Mouse (Mus musculus) hindbrain, embryonic 10.5 days (tissue): ENCODE results near the gene Map7. TPM values are rescaled to one million over a fixed set of nuclear protein-coding genes. Genes with fewer than 3 reads are reported as not detected.

ENCODE experiments used
- DNase-seq: peaks from one replicate; pipeline ENCODE4 v3.0.0-alpha.2; 2017; ENCODE audit warnings: low spot score
- H3K27ac ChIP-seq: fragments of 300-500 bp; sonication (generic); 2 replicates; pipeline ENCODE4 v1.5.1; 2016; ENCODE audit warnings: mild to moderate bottlenecking, moderate library complexity
- H3K27me3 ChIP-seq: fragments of 300-500 bp; sonication (generic); 2 replicates; pipeline ENCODE4 v1.6.1; 2016; ENCODE audit warnings: mild to moderate bottlenecking; ENCODE audit not compliant: poor library complexity, insufficient read depth, severe bottlenecking
- H3K36me3 ChIP-seq: fragments of 300-500 bp; sonication (generic); 2 replicates; pipeline ENCODE4 v1.6.1; 2016; ENCODE audit warnings: mild to moderate bottlenecking, moderate library complexity
- H3K4me1 ChIP-seq: fragments of 300-500 bp; sonication (generic); replicated peaks from 2 replicates; pipeline ENCODE4 v1.6.1; 2016; ENCODE audit warnings: mild to moderate bottlenecking
- H3K4me3 ChIP-seq: fragments of 300-500 bp; sonication (generic); 2 replicates; pipeline ENCODE4 v1.5.1; 2016; ENCODE audit warnings: mild to moderate bottlenecking, moderate library complexity
- H3K9me3 ChIP-seq: fragments of 300-500 bp; sonication (generic); 2 replicates; pipeline ENCODE4 v1.6.1; 2016; ENCODE audit warnings: mild to moderate bottlenecking, moderate library complexity
- WGBS: fragments of 180-500 bp; shearing (Covaris S2); methylation state at CpG from one replicate; pipeline ENCODE4 v1.1.7; 2016; 5-methylcytosine and 5-hydroxymethylcytosine counted together
- polyA plus RNA-seq: library from polyadenylated mRNA; unstranded; fragments of >200 nt; fragmentation: Nextera tagmentation; extraction: Ambion mirVana; gene quantifications from 2 replicates; pipeline ENCODE4 v1.2.1, GENCODE M21; 2016

Gene Map7
- polyA plus RNA-seq, 1 experiment from 2014 or later: 8.9 TPM

DNA sequence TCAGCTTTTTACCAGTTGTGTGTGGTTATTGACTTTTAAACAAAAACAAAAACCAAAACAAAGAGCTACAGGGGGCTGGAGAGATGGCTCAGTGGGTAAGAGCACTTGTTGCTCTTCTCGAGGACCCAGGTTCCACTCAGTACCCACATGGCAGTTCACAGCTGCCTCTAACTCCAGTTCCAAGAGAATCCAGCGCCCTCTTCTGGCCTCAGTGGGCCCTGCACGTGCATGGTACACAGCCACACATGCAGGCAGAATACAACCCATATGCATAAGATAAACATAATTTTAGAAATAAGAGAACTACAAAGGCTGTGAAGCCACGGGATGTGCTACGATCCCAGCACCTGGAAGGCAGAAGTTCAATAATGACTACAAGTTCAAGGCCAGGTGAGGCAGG is 147.7 kb downstream of the Map7 start:
- Histone ChIP-seq H3K27ac (no peak overlapping the region), H3K36me3 (no peaks in the 10 kb centered on the region), H3K4me1 (0 out of 2 replicates have a peak, but pooled peaks cover 1% of the 10 kb centered on the region), H3K27me3 (no peaks in the 10 kb centered on the region), H3K9me3 (no peaks in the 10 kb centered on the region), H3K4me3 (no peak overlapping the region)
- WGBS: 72% methylated on average over 5 of the region's 5 CpGs
- no peak for DNase-seq

DNA sequence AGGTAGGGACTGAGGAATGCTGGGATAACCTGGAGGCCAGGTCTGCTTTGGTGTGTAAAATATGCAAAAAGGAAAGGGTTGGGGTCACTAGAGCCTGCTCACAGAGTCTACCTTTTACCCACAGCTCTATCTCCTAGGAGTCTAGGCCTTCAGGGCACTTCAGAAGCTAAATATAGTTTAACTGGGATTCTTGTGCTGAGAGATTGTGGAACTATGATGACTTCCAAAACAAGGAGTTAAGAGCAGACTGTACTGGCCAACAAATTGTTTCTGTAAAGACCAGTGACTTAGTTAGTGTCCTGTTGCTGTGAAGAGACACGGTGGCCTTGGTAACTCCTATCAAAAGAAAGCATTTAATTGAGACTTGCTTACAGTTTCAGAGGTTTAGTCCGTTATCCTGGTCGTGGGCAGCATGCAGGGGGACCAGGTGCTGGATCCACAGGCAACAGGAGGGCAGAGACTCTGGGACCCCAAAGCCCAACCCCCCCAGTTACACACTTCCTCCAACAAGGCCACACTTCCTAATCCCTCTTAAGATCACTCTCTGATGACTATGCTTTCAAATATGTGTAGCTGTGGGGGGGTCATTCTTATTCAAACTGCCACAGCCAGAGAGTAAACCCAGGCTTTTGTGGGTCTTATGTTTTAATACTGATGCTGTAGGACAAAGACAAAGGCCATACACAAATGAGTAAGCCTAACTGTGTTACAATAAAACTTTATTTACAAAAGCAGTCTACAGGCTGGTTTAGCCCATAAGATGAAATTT is 150.1 kb downstream of the Map7 start:
- H3K9me3 ChIP-seq: no peaks in the 10 kb centered on the region
- no peaks in the 10 kb centered on the region for H3K4me1 ChIP-seq
- 52% methylated on average over 3 of the region's 3 CpGs for WGBS
- H3K27ac ChIP-seq: no peak overlapping the region
- H3K4me3 ChIP-seq: no peak overlapping the region
- H3K36me3 ChIP-seq: no peaks in the 10 kb centered on the region
- DNase-seq: no peak
- no peaks in the 10 kb centered on the region for H3K27me3 ChIP-seq

DNA sequence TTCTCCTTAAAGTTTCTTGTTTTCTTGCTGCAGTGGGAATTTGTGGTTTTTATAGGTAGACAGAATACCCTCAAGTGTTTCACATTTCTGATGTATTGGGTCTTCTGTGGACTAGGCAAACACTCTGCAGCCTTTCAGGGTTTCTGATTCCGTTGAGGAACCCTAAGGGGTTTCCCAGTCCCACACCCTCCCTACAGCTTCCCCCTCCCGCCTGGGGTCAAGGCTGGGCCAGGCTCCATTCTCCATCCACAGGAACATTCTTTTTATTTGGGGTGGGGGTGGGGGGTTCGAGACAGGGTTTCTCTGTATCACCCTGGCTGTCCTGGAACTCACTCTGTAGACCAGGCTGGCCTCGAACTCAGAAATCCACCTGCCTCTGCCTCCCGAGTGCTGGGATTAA is 150.8 kb downstream of the Map7 start:
- WGBS: 82% methylated on average over 5 of the region's 5 CpGs
- no peak overlapping the region for H3K4me3 ChIP-seq
- H3K27ac ChIP-seq: no peak overlapping the region
- H3K27me3 ChIP-seq: no peaks in the 10 kb centered on the region
- no peaks in the 10 kb centered on the region for H3K36me3 ChIP-seq
- DNase-seq: no peak
- H3K9me3 ChIP-seq: no peaks in the 10 kb centered on the region
- H3K4me1 ChIP-seq: no peaks in the 10 kb centered on the region

DNA sequence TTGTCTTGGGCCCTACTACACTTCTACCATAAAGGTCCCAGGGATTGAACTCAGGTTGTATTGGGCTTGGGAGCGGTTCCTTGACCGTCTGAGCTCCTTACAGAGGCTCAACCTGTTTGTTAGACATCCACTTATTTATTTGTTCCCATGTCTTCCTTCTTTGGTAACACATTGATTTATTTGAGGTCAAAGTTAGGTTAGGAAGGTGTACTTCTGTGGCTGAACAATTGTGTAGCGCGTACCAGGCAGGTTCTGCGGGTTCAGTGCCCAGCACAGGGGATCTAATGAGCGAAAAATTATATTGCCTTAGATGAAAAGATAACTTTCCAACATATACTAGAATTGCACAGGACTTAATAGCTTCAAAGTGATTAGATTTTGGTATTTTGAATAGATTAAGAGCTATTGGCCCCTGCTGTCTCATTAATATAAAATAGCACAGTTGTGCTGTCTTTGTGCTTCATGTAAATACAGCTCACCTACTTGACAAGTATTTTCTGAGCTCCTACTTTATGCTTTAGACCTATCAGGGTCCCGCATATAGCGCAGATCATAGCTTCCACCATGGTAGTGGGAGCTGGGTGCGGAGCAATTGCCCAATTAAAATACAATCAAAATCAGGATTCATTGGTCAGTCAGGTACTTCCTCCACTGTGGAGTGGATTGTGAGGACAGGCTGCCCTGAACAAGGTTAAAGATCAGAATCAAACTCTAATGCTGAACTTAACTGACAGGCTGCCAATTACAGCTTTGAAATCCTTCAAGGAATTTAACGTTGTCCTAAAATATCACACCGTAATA is 162.9 kb downstream of the Map7 start:
- 50% methylated on average over 11 of the region's 11 CpGs for WGBS
- H3K9me3 ChIP-seq: no peaks in the 10 kb centered on the region
- H3K36me3 ChIP-seq: peaks cover 11% of the 10 kb centered on the region
- H3K27ac ChIP-seq: peak overlapping the region; percentile 99
- H3K4me1 ChIP-seq: peaks cover 22% of the 10 kb centered on the region
- H3K27me3 ChIP-seq: no peaks in the 10 kb centered on the region
- peak overlapping the region; percentile 77 for H3K4me3 ChIP-seq
- DNase-seq: peak; percentile 21

DNA sequence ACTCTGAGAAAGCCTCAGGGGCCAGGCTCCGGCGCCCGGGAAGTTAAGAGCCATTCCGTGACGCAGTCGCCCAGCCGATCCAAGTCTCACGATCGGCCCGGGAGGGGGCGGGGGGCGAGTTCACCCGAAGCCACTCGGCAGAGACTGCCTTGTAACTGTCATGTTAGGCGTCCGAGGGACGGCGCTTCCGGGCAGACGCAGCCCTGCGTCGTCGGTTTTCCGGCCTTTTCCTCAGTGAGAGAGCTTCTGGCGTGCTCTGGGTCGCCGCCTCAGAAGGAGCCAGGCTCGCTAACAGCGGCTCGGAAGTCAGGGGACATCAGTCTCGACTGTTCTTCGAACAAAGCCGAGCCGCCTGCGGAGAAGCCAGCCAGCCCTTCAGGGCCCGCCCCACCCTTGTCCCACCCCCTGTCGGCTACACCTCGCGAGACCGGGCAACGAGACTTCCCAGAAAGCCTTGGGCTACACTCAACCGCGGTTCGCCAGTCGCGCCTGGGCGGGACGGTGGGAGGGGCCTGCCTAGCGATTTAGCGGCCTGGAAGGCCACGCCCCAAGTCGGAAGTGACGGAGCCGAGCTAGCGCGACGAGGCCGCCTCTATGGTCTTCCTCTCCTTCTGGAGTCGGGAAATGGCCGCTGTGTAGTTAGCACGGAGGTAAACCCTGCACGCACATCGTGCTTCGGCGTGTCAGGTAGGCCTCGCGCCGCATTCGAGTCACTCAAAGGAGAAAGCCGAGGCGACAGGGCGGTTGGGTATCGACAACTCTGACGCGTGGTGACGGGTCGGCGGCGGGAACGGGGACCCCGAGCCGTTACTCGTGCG is 163.9 kb downstream of the Map7 start, which contains the start of gene Bclaf1:
Gene Bclaf1 (plus strand): TSS at position 552 of the 818 bp plus-strand sequence.
- Histone ChIP-seq H3K4me3 (peak within 1 kb of the TSS; percentile 77), H3K9me3 (no peaks in the 10 kb centered on the region), H3K36me3 (peaks cover 17% of the 10 kb centered on the region), H3K4me1 (peaks cover 22% of the 10 kb centered on the region), H3K27ac (peak within 1 kb of the TSS; percentile 99), H3K27me3 (no peaks in the 10 kb centered on the region)
- WGBS: under 1% methylated on average over 84 of the region's 84 CpGs
- DNase-seq: peak; percentile 100

DNA sequence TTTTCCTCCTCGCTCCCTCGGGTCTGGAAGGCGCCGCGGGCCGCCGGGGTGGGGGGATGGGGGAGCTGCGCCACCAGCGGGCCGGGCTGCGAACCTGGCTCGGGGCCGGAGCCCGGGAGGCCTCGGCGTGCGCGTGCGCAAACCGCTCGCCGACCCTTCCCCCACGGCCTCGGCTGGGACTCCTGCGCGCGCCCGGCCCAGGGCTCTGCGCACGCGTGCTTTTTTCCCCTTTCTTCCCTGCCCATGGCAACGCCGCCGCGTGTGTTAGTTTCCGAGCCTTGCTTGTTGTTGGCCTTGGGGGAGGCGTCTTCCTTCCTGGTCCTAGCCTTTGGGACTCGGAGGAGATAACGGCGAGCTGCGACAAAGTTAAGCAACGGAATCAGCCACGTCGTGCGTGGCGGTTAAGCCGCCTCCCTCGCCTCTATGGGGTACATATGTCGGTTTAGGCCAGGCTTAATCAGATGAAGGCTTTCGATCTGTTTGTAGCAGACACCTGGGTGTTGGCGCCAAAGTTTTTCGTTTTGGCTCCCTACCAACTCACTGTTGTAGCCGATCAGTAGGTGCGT is 164.5 kb downstream of the Map7 start:
- Histone ChIP-seq H3K9me3 (no peaks in the 10 kb centered on the region), H3K4me1 (peaks cover 22% of the 10 kb centered on the region), H3K27ac (peak overlapping the region; percentile 99), H3K27me3 (no peaks in the 10 kb centered on the region), H3K36me3 (peaks cover 24% of the 10 kb centered on the region), H3K4me3 (peak overlapping the region; percentile 77)
- WGBS: under 1% methylated on average over 54 of the region's 54 CpGs
- DNase-seq: peak; percentile 88

DNA sequence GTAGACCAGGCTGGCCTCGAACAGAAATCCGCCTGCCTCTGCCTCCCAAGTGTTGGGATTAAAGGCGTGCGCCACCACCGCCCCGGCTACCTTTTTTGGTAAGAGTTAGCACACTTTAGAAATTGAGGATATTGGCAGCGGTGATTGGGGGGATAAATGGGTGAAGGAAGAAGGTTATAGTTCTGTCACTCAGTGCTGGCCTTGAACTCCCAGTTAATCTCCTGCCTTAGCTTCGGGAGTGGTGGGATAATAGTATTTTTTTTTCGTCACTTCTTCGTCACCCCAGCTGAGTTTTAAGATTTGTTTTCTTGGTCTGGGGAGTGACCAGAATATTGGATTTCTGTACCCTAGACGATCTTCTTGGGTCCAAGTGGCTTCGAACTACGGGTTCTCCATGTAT is 165.2 kb downstream of the Map7 start:
- WGBS: 49% methylated on average over 13 of the region's 13 CpGs
- peaks cover 22% of the 10 kb centered on the region for H3K4me1 ChIP-seq
- H3K27ac ChIP-seq: peak overlapping the region; percentile 99
- no peak for DNase-seq
- H3K4me3 ChIP-seq: peak overlapping the region; percentile 77
- peaks cover 30% of the 10 kb centered on the region for H3K36me3 ChIP-seq
- H3K27me3 ChIP-seq: no peaks in the 10 kb centered on the region
- H3K9me3 ChIP-seq: no peaks in the 10 kb centered on the region

DNA sequence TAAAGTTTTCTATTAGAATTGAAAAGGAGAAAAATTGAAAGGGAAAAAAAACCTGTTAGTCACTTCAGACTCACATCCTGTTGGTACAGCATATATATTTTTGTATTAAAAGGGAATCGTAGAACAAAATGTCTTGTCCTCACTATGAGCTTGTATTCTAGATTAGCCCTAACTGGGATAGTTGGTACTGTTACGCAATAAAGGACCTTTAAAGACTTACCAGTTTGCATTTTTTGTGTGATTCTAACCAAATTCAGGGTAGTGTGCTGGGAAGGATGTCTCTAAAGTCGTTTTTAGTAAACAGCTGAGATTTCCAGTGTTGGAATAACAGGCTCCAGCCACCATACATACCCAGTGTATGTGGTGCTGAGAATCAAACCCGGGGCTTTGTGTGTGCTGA is 165.7 kb downstream of the Map7 start:
- peaks cover 35% of the 10 kb centered on the region for H3K36me3 ChIP-seq
- WGBS: 92% methylated on average over 4 of the region's 4 CpGs
- no peak for DNase-seq
- peak overlapping the region; percentile 77 for H3K4me3 ChIP-seq
- H3K27me3 ChIP-seq: no peaks in the 10 kb centered on the region
- peaks cover 22% of the 10 kb centered on the region for H3K4me1 ChIP-seq
- H3K27ac ChIP-seq: no peak overlapping the region
- H3K9me3 ChIP-seq: no peaks in the 10 kb centered on the region

DNA sequence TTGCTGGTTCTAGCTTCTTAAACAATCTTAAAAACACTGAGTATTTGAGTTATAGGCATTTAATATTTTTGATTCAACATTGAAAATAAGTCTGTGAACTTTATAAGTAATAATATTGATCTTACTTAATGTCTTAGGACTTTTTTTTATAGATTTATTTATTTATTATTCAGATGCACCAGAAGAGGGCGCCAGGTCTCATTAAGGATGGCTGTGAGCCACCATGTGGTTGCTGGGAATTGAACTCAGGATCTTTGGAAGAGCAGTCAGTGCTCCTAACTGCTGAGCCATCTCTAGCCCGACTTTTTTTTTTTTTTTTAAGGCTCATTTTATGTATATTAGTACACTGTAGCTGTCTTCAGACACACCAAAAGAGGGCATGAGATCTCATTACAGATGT is 166.5 kb downstream of the Map7 start:
- 61% methylated on average over 2 of the region's 2 CpGs for WGBS
- no peak for DNase-seq
- no peak overlapping the region for H3K4me3 ChIP-seq
- peaks cover 42% of the 10 kb centered on the region for H3K36me3 ChIP-seq
- no peak overlapping the region for H3K27ac ChIP-seq
- no peaks in the 10 kb centered on the region for H3K27me3 ChIP-seq
- peaks cover 22% of the 10 kb centered on the region for H3K4me1 ChIP-seq
- no peaks in the 10 kb centered on the region for H3K9me3 ChIP-seq

DNA sequence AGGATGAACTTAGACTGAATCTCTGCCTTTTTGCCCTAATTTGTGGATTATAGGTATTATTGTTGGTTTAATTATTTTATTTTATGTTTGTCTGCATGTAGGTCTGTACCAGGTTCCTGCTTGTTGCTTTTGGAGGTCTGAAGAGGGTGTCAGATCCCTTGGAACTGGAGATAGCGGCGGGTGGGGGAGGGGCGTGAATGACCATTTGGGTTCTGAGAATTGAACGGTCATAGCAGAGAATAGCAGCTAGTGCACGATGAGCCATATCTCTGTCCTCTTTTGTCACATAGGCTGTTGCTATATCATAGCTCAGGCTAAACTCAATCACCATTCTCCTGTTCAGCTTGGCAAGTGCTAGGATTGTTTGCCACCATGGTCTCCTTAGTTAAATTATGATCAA is 169.2 kb downstream of the Map7 start:
- H3K27me3 ChIP-seq: no peaks in the 10 kb centered on the region
- no peak for DNase-seq
- H3K4me3 ChIP-seq: no peak overlapping the region
- 88% methylated on average over 5 of the region's 5 CpGs for WGBS
- peaks cover 11% of the 10 kb centered on the region for H3K4me1 ChIP-seq
- peaks cover 69% of the 10 kb centered on the region for H3K36me3 ChIP-seq
- H3K9me3 ChIP-seq: no peaks in the 10 kb centered on the region
- no peak overlapping the region for H3K27ac ChIP-seq

DNA sequence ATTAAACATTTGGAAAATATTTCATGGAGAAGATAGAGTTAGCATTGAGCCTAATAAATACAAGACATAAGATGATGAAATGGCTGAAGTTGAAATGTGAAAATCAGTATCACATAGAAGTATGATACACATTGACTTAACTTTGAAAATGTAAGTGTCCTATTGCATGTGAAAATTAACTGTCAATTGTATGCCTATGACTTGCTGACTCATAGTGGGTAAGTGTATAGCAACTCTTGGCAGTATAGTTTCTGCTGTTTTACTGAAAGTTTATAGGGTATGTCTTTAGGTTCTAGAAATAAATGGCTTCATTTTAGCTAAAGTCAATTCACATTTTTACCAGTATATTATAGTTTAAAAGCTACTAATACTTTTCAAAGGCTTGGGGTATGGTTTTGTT is 178.0 kb downstream of the Map7 start:
- Histone ChIP-seq H3K9me3 (no peaks in the 10 kb centered on the region), H3K36me3 (peaks cover 100% of the 10 kb centered on the region), H3K27me3 (no peaks in the 10 kb centered on the region), H3K4me1 (no peaks in the 10 kb centered on the region), H3K27ac (no peak overlapping the region), H3K4me3 (no peak overlapping the region)
- no peak for DNase-seq
